Mouse (Mus musculus): ENCODE data around the gene A2m.

The A2m gene

DNA sequence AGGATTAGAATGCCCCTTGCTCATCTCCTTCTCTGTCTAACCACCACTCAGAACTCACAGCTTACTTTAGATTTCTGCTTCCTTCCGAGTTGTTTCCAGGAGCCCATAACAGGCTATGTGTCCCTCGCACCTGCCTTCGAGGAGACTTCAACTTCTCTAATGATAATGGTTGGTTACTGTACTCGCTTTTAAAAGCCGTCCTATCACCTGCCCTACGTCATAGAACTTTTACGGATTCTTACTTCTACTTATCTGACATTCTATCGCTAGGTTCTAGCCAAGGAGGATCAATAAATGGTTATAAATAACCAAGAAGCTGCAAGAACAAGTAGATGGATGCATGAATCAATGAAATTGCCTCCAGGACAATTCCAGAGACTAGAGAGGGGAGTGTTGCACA is at the start of gene A2m:
A2m (plus strand) TSS at position 301 of the 400 bp plus-strand sequence.
- DNase-seq (ENCODE audit: extremely low spot score, low spot score): no peak

- DNase-seq (ENCODE audit: extremely low spot score, low spot score): no peak
These were observed 45.0 kb upstream of the A2m start for GRCm38 (mm10) chr6:121590131-121590530.

GRCm38 (mm10) chr6:121600927-121601326 is 34.2 kb upstream of the A2m start:
- DNase-seq (ENCODE audit: extremely low spot score, low spot score): no peak

DNA sequence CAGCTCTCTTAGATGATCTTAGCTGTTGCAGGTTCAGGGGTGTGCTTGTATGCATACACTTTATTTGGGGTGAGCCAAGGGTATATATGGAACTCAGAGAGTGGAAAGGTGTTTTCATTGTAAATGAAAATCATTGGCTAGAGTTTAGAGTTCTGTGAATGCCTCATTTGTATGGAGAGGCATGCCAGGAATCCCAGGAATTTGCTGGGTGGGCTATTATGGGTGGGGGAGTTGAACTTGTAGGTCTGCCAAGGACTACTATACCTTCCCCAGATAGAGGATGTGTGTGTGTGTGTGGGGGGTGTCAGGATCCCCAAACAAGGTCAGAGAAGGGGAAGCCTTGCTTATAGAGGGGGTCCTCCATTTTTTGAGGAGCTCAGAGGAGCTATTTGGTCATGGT is 27.3 kb upstream of the A2m start:
- no peak for DNase-seq (ENCODE audit: extremely low spot score, low spot score)

DNA sequence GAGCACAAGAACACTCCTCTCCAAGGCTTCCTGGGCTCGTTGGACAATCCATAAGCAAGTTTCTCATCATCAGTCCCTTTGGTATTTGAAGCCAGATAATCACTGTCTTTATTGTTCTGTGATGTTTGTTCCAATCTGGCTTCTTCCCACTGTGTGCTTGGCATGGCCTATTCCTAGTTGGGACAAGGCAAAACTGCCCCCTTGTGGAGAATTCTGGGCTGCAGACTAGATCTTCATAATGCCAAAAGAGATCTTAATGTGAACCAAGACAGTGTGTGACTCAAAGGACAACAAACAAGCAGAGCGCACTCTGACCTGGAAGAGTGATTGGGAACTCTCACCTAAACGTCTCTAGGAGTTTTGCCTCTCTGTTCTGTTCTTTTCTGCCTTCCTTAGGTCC is 23.4 kb upstream of the A2m start:
- DNase-seq (ENCODE audit: extremely low spot score, low spot score): no peak

GRCm38 (mm10) chr6:121617476-121617875 is 17.7 kb upstream of the A2m start:
- peak; percentile 26 for DNase-seq (ENCODE audit: extremely low spot score, low spot score)

DNA sequence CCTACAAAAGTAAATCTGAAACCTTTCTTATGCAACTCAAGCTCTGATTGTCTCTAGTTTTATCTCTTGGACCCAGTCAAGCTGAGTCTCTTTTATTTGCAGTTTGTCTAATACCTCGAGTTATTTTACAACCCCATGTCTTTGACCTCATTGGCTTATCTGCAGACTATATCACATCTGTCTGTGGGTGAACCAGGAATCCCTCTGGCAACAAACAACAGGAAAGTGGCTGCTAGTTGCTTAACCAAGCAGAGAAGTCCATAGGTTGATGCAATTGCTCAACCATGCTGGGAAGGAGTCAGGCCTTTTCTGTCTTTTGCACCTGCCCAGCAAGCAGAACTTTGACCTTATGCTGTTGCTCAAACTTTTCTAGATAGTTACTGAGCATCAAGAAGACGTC is 12.7 kb upstream of the A2m start:
- no peak for DNase-seq (ENCODE audit: extremely low spot score, low spot score)

DNA sequence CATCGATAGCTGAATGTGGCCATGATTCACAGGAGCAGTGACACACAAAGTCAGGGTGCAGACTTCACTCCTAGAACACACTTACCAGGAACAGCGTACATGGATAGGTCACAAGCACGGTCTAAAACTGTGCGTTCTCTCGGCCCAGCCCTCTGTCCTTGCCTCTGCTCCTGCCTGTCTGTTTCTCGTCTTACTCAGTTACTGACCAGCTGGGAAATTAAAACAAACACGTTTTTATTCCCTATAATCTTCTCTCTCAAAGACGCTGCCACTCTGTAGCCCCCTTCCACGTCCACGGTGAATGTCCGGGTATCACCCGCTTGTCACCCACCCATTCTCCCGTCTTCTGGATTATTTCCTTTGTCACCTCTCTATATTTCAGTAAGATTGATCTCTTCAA is 656 bp upstream of the A2m start:
- no peak for DNase-seq (ENCODE audit: extremely low spot score, low spot score)

DNA sequence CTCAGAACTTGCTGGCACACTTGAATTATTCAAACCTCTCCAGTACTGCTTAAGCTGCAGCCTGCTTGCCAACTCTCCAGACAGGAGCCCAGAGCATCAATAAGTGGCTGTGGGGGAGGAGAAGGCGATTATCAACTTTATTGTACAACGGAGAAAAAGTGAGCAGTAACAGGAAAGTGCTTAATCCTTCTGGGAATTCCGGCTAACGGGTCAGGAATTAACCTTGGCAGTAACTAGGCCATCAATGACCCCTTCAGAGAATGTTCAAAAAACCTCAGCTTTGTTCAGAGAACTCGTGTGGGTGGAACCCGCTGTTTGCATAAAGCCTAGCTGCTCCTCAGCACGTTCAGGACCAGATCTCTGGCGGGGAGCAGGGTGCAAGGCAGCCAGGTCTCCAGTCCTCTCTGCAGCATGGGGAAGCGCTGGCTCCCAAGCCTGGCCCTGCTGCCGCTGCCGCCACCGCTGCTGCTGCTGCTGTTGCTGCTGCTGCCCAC is 749 bp downstream of the A2m start:
- peak; percentile 34 for DNase-seq (ENCODE audit: extremely low spot score, low spot score)

- DNase-seq (ENCODE audit: extremely low spot score, low spot score): no peak
These were observed 13.3 kb downstream of the A2m start for GRCm38 (mm10) chr6:121648499-121648898.
